Mouse (Mus musculus): Measurements from ENCODE around the gene Kcnc2.

- TF ChIP-seq MYOD1 (IDR thresholded peaks at IDR 0.05; ENCODE audit: control insufficient read depth in 1 of 3, insufficient read length in 2 of 3, low read depth in 2 of 3) (no peak), MYOG (IDR thresholded peaks at IDR 0.05; ENCODE audit: control insufficient read depth in 1 of 3, insufficient read depth in 1 of 3, insufficient read length in 2 of 3, low read depth in 2 of 3) (no peak), POLR2A (IDR thresholded peaks at IDR 0.05; ENCODE audit: insufficient read length, low read depth) (no peak), MAX (IDR thresholded peaks at IDR 0.05; ENCODE audit: low read depth) (no peak), CEBPB (IDR thresholded peaks at IDR 0.05; ENCODE audit: insufficient read depth, poor library complexity, severe bottlenecking) (no peak), POLR2AphosphoS2 (IDR thresholded peaks at IDR 0.05; ENCODE audit: insufficient read length, low read depth) (no peak), REST (IDR thresholded peaks at IDR 0.05; ENCODE audit: insufficient read depth, insufficient read length) (no peak), TCF12 (IDR thresholded peaks at IDR 0.05; ENCODE audit: insufficient read depth, poor library complexity, severe bottlenecking) (no peak)
Observed at GRCm38 (mm10) chr10:112357669-112358362, 86.9 kb downstream of the Kcnc2 start.
